8 mouse cellular contexts compared by ENCODE assay signal in genomic region chr8:91713677-91714312, GRCm38 (mm10).
DNase-seq lines count a peak whose midpoint lies in the region; ATAC-seq and TF ChIP-seq lines count a peak whose summit lies in the region.

No protein-coding gene starts in this region.

- H3K27ac ChIP-seq in brown adipose tissue, adult 24 weeks (replicated peaks; ENCODE audit: low read depth, low read length), result no peak overlapping the region
- no peak overlapping the region for H3K27ac ChIP-seq in embryonic facial prominence, embryonic 15.5 days (replicated peaks)
- H3K27ac ChIP-seq in kidney, adult 2 months (ENCODE audit: insufficient read depth, low read depth, low read length), result no peak overlapping the region

- no peak for TF ChIP-seq CTCF in kidney, adult 2 months (conservative IDR thresholded peaks at IDR 0.05; ENCODE audit: insufficient read depth, insufficient read length, low read depth, low read length)

- H3K36me3 ChIP-seq in embryonic facial prominence, embryonic 15.5 days, result no peaks in the 10 kb centered on the region
- H3K36me3 ChIP-seq in kidney, adult 2 months (ENCODE audit: control insufficient read depth, insufficient read depth, low read length), result no peaks in the 10 kb centered on the region

- H3K27me3 ChIP-seq in embryonic facial prominence, embryonic 15.5 days, result peaks cover 11% of the 10 kb centered on the region
- H3K27me3 ChIP-seq in kidney, adult 2 months (replicated peaks; ENCODE audit: control insufficient read depth, insufficient read depth, low read length), result no peaks in the 10 kb centered on the region

- peak overlapping the region; percentile 56 for H3K4me2 ChIP-seq in embryonic facial prominence, embryonic 15.5 days (replicated peaks)

- H3K9me3 ChIP-seq in embryonic facial prominence, embryonic 15.5 days (replicated peaks), result no peaks in the 10 kb centered on the region

- no peak for TF ChIP-seq POLR2A in kidney, adult 2 months (IDR thresholded peaks at IDR 0.05; ENCODE audit: low read depth, low read length)

- no peaks in the 10 kb centered on the region; the same call in 1 of the 2 replicates for H3K4me1 ChIP-seq in brown adipose tissue, adult 24 weeks (ENCODE audit: control insufficient read depth, insufficient read depth, insufficient read length, low read length)
- H3K4me1 ChIP-seq in embryonic facial prominence, embryonic 15.5 days, result peaks cover 23% of the 10 kb centered on the region
- H3K4me1 ChIP-seq in kidney, adult 2 months (ENCODE audit: control insufficient read depth, insufficient read depth, low read length), result no peaks in the 10 kb centered on the region; the same call in 1 of the 2 replicates

- peak; percentile 37 for DNase-seq in kidney, adult 2 months
- peak; percentile 27 for DNase-seq in lung, postnatal 10 days
- no peak for DNase-seq in spleen, adult 12 weeks (ENCODE audit: low spot score)
- DNase-seq in cerebellum, adult 8-10 months, result no peak
- no peak for DNase-seq in thymus, postnatal 0 days (ENCODE audit: low spot score)
- no peak for DNase-seq in left cerebral cortex, adult 8-10 months (ENCODE audit: low spot score in 2 of 2)

- peak; percentile 29; the same call in 1 of the 2 replicates for ATAC-seq in embryonic facial prominence, embryonic 15.5 days (ENCODE audit: insufficient number of reproducible peaks, low FRiP score, low TSS enrichment, low read depth)

- H3K9ac ChIP-seq in embryonic facial prominence, embryonic 15.5 days, result no peak overlapping the region

- peak overlapping the region; percentile 32; the same call in 1 of the 2 replicates for H3K4me3 ChIP-seq in brown adipose tissue, adult 24 weeks (ENCODE audit: insufficient read depth, low read depth, low read length)
- H3K4me3 ChIP-seq in embryonic facial prominence, embryonic 15.5 days (replicated peaks), result peak overlapping the region; percentile 36
- no peak overlapping the region for H3K4me3 ChIP-seq in kidney, adult 2 months (ENCODE audit: insufficient read depth, low read depth, low read length)

- WGBS in embryonic facial prominence, embryonic 15.5 days, result 9% methylated on average over 12 of the region's 12 CpGs
- 30% methylated on average over 12 of the region's 12 CpGs for WGBS in kidney, adult 2 months

Comparison
In these comparisons a context has a peak if more than half of its experiments do, and no peak if none do; other contexts are left out.
1. DNase-seq: peak in kidney, adult 2 months (single experiment) and lung, postnatal 10 days (single experiment); none in spleen, adult 12 weeks (single experiment), cerebellum, adult 8-10 months (single experiment), thymus, postnatal 0 days (single experiment) and left cerebral cortex, adult 8-10 months (0 of 2).